In the genomic region with DNA sequence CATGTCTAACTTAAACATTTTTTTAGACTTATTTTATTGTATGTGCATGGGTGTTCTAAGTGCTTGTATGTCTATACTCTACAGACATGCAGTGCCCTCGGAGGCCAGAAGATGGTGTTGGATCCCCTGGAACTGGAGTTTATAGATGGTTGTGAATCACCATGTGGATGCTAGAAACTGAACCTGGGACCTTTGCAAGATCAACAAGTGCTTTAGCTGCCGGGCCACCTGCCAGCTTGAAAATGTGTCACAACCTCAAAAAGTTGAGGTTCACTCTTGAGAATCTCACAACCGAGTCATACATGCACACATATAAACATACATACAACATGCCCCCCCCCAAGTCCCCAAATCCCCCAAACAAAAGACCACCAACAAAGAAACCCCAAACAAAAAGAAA, we compare ENCODE assay signal across 25 mouse cellular contexts. TPM values are rescaled to one million over a fixed set of nuclear protein-coding genes. Genes with fewer than 3 reads are reported as not detected.
DNase-seq lines count a peak whose midpoint lies in the region; ATAC-seq and TF ChIP-seq lines count a peak whose summit lies in the region.
"Had no signal": no experiment of that assay in that cellular context is flagged by ENCODE, and none has a peak within 500 bp of the region (broad histone marks: within the 10 kb centered on the region; RNA-seq: fewer than 3 reads in every experiment).

No protein-coding gene starts in this region.

- no peak overlapping the region for H3K27ac ChIP-seq in forebrain, embryonic 11.5 days (ENCODE audit: low read depth, low read length)
- no peak overlapping the region for H3K27ac ChIP-seq in forebrain, embryonic 15.5 days (replicated peaks)
- H3K27ac ChIP-seq in liver, adult 2 months (replicated peaks; ENCODE audit: insufficient read depth, low read depth, low read length): no peak overlapping the region
- H3K27ac ChIP-seq in liver, postnatal 0 days (ENCODE audit: low read depth): no peak overlapping the region; the same call in 1 of the 2 replicates
- H3K27ac ChIP-seq: embryonic facial prominence, embryonic 15.5 days; heart, embryonic 13.5 days; hindbrain, embryonic 14.5 days; liver, embryonic 12.5 days; midbrain, embryonic 13.5 days had no signal

- H3K4me1 ChIP-seq in forebrain, embryonic 11.5 days (replicated peaks; ENCODE audit: control insufficient read depth, insufficient read depth, low read length): no peaks in the 10 kb centered on the region
- H3K4me1 ChIP-seq in forebrain, embryonic 15.5 days: peaks cover 16% of the 10 kb centered on the region
- no peaks in the 10 kb centered on the region for H3K4me1 ChIP-seq in liver, adult 2 months (ENCODE audit: control insufficient read depth, insufficient read depth, low read length)
- peaks cover 18% of the 10 kb centered on the region for H3K4me1 ChIP-seq in liver, postnatal 0 days (ENCODE audit: insufficient read depth)

- H3K27me3 ChIP-seq in forebrain, embryonic 11.5 days (ENCODE audit: control insufficient read depth, insufficient read depth, low read length): no peaks in the 10 kb centered on the region
- no peaks in the 10 kb centered on the region for H3K27me3 ChIP-seq in forebrain, embryonic 15.5 days
- no peaks in the 10 kb centered on the region for H3K27me3 ChIP-seq in liver, adult 2 months (ENCODE audit: control insufficient read depth, insufficient read depth, low read length)
- no peaks in the 10 kb centered on the region for H3K27me3 ChIP-seq in liver, postnatal 0 days (ENCODE audit: insufficient read depth, low read length)
- H3K27me3 ChIP-seq: embryonic facial prominence, embryonic 15.5 days; heart, embryonic 13.5 days; liver, embryonic 12.5 days; midbrain, embryonic 13.5 days had no signal

- H3K36me3 ChIP-seq in forebrain, embryonic 11.5 days (ENCODE audit: control insufficient read depth, insufficient read depth, low read length): no peaks in the 10 kb centered on the region
- no peaks in the 10 kb centered on the region for H3K36me3 ChIP-seq in forebrain, embryonic 15.5 days
- H3K36me3 ChIP-seq in liver, adult 2 months (ENCODE audit: control insufficient read depth, insufficient read depth, low read length): no peaks in the 10 kb centered on the region
- H3K36me3 ChIP-seq in liver, postnatal 0 days (replicated peaks; ENCODE audit: insufficient read depth, low read length): no peaks in the 10 kb centered on the region
- H3K36me3 ChIP-seq: embryonic facial prominence, embryonic 15.5 days; heart, embryonic 13.5 days; liver, embryonic 12.5 days; midbrain, embryonic 13.5 days had no signal

- TF ChIP-seq POLR2A in liver, adult 2 months (IDR thresholded peaks at IDR 0.05; ENCODE audit: extremely low read depth, insufficient read depth, low read length): no peak

- no peak for TF ChIP-seq EP300 in liver, postnatal 0 days (IDR thresholded peaks at IDR 0.05; ENCODE audit: low read depth)

- no peak overlapping the region for H3K9ac ChIP-seq in forebrain, embryonic 11.5 days (ENCODE audit: low read length)
- H3K9ac ChIP-seq in forebrain, embryonic 15.5 days (replicated peaks): no peak overlapping the region
- H3K9ac ChIP-seq in liver, adult 2 months (ENCODE audit: low read depth, low read length): no peak overlapping the region
- no peak overlapping the region for H3K9ac ChIP-seq in liver, postnatal 0 days (replicated peaks)
- H3K9ac ChIP-seq: embryonic facial prominence, embryonic 15.5 days; heart, embryonic 13.5 days; hindbrain, embryonic 14.5 days; liver, embryonic 12.5 days; lung, embryonic 14.5 days; midbrain, embryonic 13.5 days had no signal

- H3K79me2 ChIP-seq in liver, adult 2 months (ENCODE audit: control insufficient read depth, insufficient read depth, low read length): no peaks in the 10 kb centered on the region

- no peak for TF ChIP-seq CTCF in liver, adult 2 months (IDR thresholded peaks at IDR 0.05; ENCODE audit: low read depth, low read length)
- TF ChIP-seq CTCF in liver, postnatal 0 days (IDR thresholded peaks at IDR 0.05; ENCODE audit: low read depth): no peak

- no peak overlapping the region for H3K4me3 ChIP-seq in forebrain, embryonic 11.5 days (ENCODE audit: low read depth, low read length)
- H3K4me3 ChIP-seq in forebrain, embryonic 15.5 days: no peak overlapping the region
- H3K4me3 ChIP-seq in liver, adult 2 months (ENCODE audit: insufficient read depth, low read depth, low read length): no peak overlapping the region
- H3K4me3 ChIP-seq in liver, postnatal 0 days (ENCODE audit: low read depth, low read length): no peak overlapping the region
- H3K4me3 ChIP-seq: embryonic facial prominence, embryonic 15.5 days; heart, embryonic 13.5 days; liver, embryonic 12.5 days; midbrain, embryonic 13.5 days had no signal

- H3K9me3 ChIP-seq in forebrain, embryonic 11.5 days (ENCODE audit: control insufficient read depth, low read length): no peaks in the 10 kb centered on the region
- no peaks in the 10 kb centered on the region for H3K9me3 ChIP-seq in forebrain, embryonic 15.5 days
- no peaks in the 10 kb centered on the region for H3K9me3 ChIP-seq in liver, postnatal 0 days (ENCODE audit: low read length)
- H3K9me3 ChIP-seq: embryonic facial prominence, embryonic 15.5 days; heart, embryonic 13.5 days; liver, embryonic 12.5 days; midbrain, embryonic 13.5 days had no signal

- peak; percentile 30 for DNase-seq in forebrain, embryonic 11.5 days (ENCODE audit: low spot score)
- DNase-seq in liver, adult 2 months (ENCODE audit: extremely low read depth, low read depth, low spot score): peak; percentile 49
- DNase-seq in liver, postnatal 0 days: no peak
- DNase-seq in thymus, postnatal 4 days: peak; percentile 39
- no peak for DNase-seq in thymus, postnatal 10 days (ENCODE audit: low spot score in 2 of 2)
- DNase-seq in urinary bladder, adult 2 months (ENCODE audit: low spot score): no peak
- DNase-seq: adrenal gland, adult 8-10 months; cerebellum, adult 2 months; cerebellum, postnatal 36 days; gastrocnemius, postnatal 10 days; kidney, adult 2 months; kidney, postnatal 10 days; layer of hippocampus, postnatal 36 days; lung, embryonic 14.5 days; spleen, adult 18-20 months had no signal

- 87% methylated on average over 3 of the region's 3 CpGs for WGBS in forebrain, embryonic 11.5 days
- 87% methylated on average over 3 of the region's 3 CpGs for WGBS in forebrain, embryonic 15.5 days
- WGBS in liver, adult 2 months: 42% methylated on average over 3 of the region's 3 CpGs
- 65% methylated on average over 3 of the region's 3 CpGs for WGBS in liver, postnatal 0 days (ENCODE audit: insufficient replicate concordance)

- no peak for ATAC-seq in forebrain, embryonic 11.5 days (replicated peaks; ENCODE audit: low FRiP score)
- no peak for ATAC-seq in forebrain, embryonic 15.5 days (replicated peaks)
- ATAC-seq in liver, postnatal 0 days: no peak
- ATAC-seq: activated CD4-positive, CD25-positive, alpha-beta regulatory T cell, adult 4 months; liver, embryonic 12.5 days had no signal

- no peak overlapping the region for H3K4me2 ChIP-seq in forebrain, embryonic 11.5 days (ENCODE audit: low read depth, low read length, severe bottlenecking)
- no peak overlapping the region for H3K4me2 ChIP-seq in forebrain, embryonic 15.5 days (replicated peaks)
- H3K4me2 ChIP-seq in liver, postnatal 0 days (ENCODE audit: low read depth, low read length): no peak overlapping the region
- H3K4me2 ChIP-seq: embryonic facial prominence, embryonic 15.5 days; heart, embryonic 13.5 days; hindbrain, embryonic 14.5 days; liver, embryonic 12.5 days; lung, embryonic 14.5 days; midbrain, embryonic 13.5 days had no signal

RNA-seq across cellular contexts. Expression of a gene that starts 54.8 kb away (rescaled TPM):
- polyA plus RNA-seq in forebrain, embryonic 11.5 days (2014; fragmentation: Nextera tagmentation; extraction: Ambion mirVana): 1.8 and 2.0 TPM in 2 replicates
- 0.93 and 1.5 TPM in 2 replicates for polyA plus RNA-seq in forebrain, embryonic 15.5 days (2015; fragmentation: Nextera tagmentation; extraction: Ambion mirVana)
- total RNA-seq in liver, adult 2 months (2014; rRNA removed): 0.09 TPM in 1 of 2 replicates, not detected in the other
- polyA plus RNA-seq in liver, adult 2 months (2012; rRNA removed): 0.04 and 0.05 TPM in 2 replicates
- polyA plus RNA-seq in liver, postnatal 0 days (2015; fragmentation: Nextera tagmentation; extraction: Ambion mirVana): 0.06 and 0.19 TPM in 2 replicates
- 0.38 and 0.43 TPM in 2 replicates for polyA plus RNA-seq in urinary bladder, adult 2 months (2012; rRNA removed)
- total RNA-seq: granulocyte monocyte progenitor cell, adult 5-6 weeks; megakaryocyte, adult 5-6 weeks had no signal
- polyA plus RNA-seq: activated CD4-positive, CD25-positive, alpha-beta regulatory T cell, adult 4 months; CD4-positive, CD25-positive, alpha-beta regulatory T cell, adult 4 months had no signal

Comparison
In these comparisons a context has a peak if more than half of its experiments do, and no peak if none do; other contexts are left out.
1. DNase-seq: peak in forebrain, embryonic 11.5 days (single experiment), liver, adult 2 months (single experiment) and thymus, postnatal 4 days (single experiment); none in liver, postnatal 0 days (single experiment), thymus, postnatal 10 days (0 of 2) and urinary bladder, adult 2 months (single experiment).